Mouse (Mus musculus) heart, postnatal 25 days (tissue): ENCODE measurements at regions not wholly inside any gene's neighbourhood (a gene's known extent, or its start where the extent isn't known, plus 50 kb on each side); places are given as distances from the start of the nearest gene placed in this dataset.

Experiments used
- DNase-seq: peaks from one replicate; pipeline ENCODE4 v3.0.0; 2022; ENCODE audit warnings: low spot score
- intact Hi-C: fragments of 180-260 bp; cut with DNase I; formaldehyde crosslinking; loops from one replicate; pipeline ENCODE4 v1.15.1; 2025

- no peak for DNase-seq
- intact Hi-C loops = no loop called here
Measured at GRCm38 (mm10) chr4:29034406-29034805, 221.5 kb downstream of the Epha7 start.

GRCm38 (mm10) chr4:29039993-29040392 lies 227.1 kb downstream of the Epha7 start:
- DNase-seq = no peak
- intact Hi-C loops = no loop called here

- intact Hi-C loops = no loop called here
- DNase-seq = no peak
Measured at GRCm38 (mm10) chr4:29068678-29069621, 256.0 kb downstream of the Epha7 start.

GRCm38 (mm10) chr4:29074204-29074603 lies 261.3 kb downstream of the Epha7 start:
- intact Hi-C loops = no loop called here
- no peak for DNase-seq

GRCm38 (mm10) chr4:29074851-29075250 lies 261.9 kb downstream of the Epha7 start:
- intact Hi-C loops = no loop called here
- no peak for DNase-seq

GRCm38 (mm10) chr4:29076683-29077082 lies 263.8 kb downstream of the Epha7 start:
- intact Hi-C loops = no loop called here
- DNase-seq = no peak

- DNase-seq = no peak
- intact Hi-C loops = no loop called here
Measured at GRCm38 (mm10) chr4:29078391-29078790, 265.5 kb downstream of the Epha7 start.

GRCm38 (mm10) chr4:29083545-29084290 lies 270.8 kb downstream of the Epha7 start:
- intact Hi-C loops = no loop called here

GRCm38 (mm10) chr4:29090949-29091348 lies 278.0 kb downstream of the Epha7 start:
- intact Hi-C loops = no loop called here
- no peak for DNase-seq

More at GRCm38 (mm10) chr4:29083545-29084290, 270.8 kb downstream of the Epha7 start:
- DNase-seq = no peak

- intact Hi-C loops = no loop called here
- DNase-seq = no peak
Measured at GRCm38 (mm10) chr4:29091495-29092211, 278.7 kb downstream of the Epha7 start.

- intact Hi-C loops = no loop called here
- DNase-seq = no peak
Measured at GRCm38 (mm10) chr4:29102373-29102772, 289.4 kb downstream of the Epha7 start.

GRCm38 (mm10) chr4:29103414-29103813 lies 290.5 kb downstream of the Epha7 start:
- intact Hi-C loops = no loop called here
- no peak for DNase-seq

- intact Hi-C loops = loop anchor here (10.0 kb wide), 1 partner anchor 298 kb away; the partner anchor contains the start of gene Epha7
- DNase-seq = no peak
Measured at GRCm38 (mm10) chr4:29112552-29112951, 299.6 kb downstream of the Epha7 start.

- no peak for DNase-seq
- intact Hi-C loops = loop anchor here (10.0 kb wide), 1 partner anchor 302 kb away; the partner anchor contains the start of gene Epha7
Measured at GRCm38 (mm10) chr4:29117025-29117424, 304.1 kb downstream of the Epha7 start.

- intact Hi-C loops = loop anchor here (10.0 kb wide), 1 partner anchor 303 kb away; the partner anchor contains the start of gene Epha7
Measured at GRCm38 (mm10) chr4:29117926-29118325, 305.0 kb downstream of the Epha7 start.

GRCm38 (mm10) chr4:29118679-29119479 lies 305.9 kb downstream of the Epha7 start:
- no peak for DNase-seq
- intact Hi-C loops = loop anchor here (10.0 kb wide), 1 partner anchor 304 kb away; the partner anchor contains the start of gene Epha7

More at GRCm38 (mm10) chr4:29117926-29118325, 305.0 kb downstream of the Epha7 start:
- DNase-seq = peak; percentile 7

- no peak for DNase-seq
- intact Hi-C loops = loop anchor here (10.0 kb wide), 1 partner anchor 305 kb away; the partner anchor contains the start of gene Epha7
Measured at GRCm38 (mm10) chr4:29119480-29120153, 306.7 kb downstream of the Epha7 start.

- no peak for DNase-seq
Measured at GRCm38 (mm10) chr4:29123697-29124377, 310.9 kb downstream of the Epha7 start.

More at GRCm38 (mm10) chr4:29123697-29124377, 310.9 kb downstream of the Epha7 start:
- intact Hi-C loops = no loop called here
